Mouse (Mus musculus) stomach, adult 2 months (tissue): ENCODE data around the gene Cnnm1. TPM values are rescaled to one million over a fixed set of nuclear protein-coding genes. Genes with fewer than 3 reads are reported as not detected.

Experiments
- polyA plus RNA-seq: library from polyadenylated mRNA; depleted of rRNA; stranded (reverse); fragments of >200 nt; gene quantifications from 2 replicates; pipeline ENCODE4 v1.2.3, GENCODE M21; 2012; rRNA removed

Cnnm1 gene
- 0.09 and 0.28 TPM in 2 replicates for polyA plus RNA-seq

GRCm38 (mm10) chr19:43440112-43440737 lies at the start of gene Cnnm1:
Cnnm1 (plus strand) TSS chr19:43440436.

GRCm38 (mm10) chr19:43524187-43525103 lies 84.2 kb downstream of the Cnnm1 start, which contains the start of gene Got1:
Got1 (minus strand) TSS chr19:43524605.

Other genes with a start within 250 kb of the Cnnm1 start
- 0.29 and 0.42 TPM in 2 replicates for gene Hpse2, start 52.1 kb upstream of the Cnnm1 start, polyA plus RNA-seq
- gene Got1, start 84.2 kb downstream of the Cnnm1 start, polyA plus RNA-seq = 25.9 and 31.1 TPM in 2 replicates
- 1.1 and 1.7 TPM in 2 replicates for gene Nkx2-3, start 171.9 kb downstream of the Cnnm1 start, polyA plus RNA-seq
- 27.3 and 32.5 TPM in 2 replicates for gene Slc25a28, start 234.4 kb downstream of the Cnnm1 start, polyA plus RNA-seq
- 2.4 and 2.5 TPM in 2 replicates for gene Entpd7, start 249.2 kb downstream of the Cnnm1 start, polyA plus RNA-seq